Mouse (Mus musculus): ENCODE measurements around the gene Bsn.
A peak's percentile ranks its signal among the peaks of the same experiment; 100 is the strongest.

Gene Bsn

GRCm38 (mm10) chr9:108053665-108054225 is 136.4 kb downstream of the Bsn start:
- DNase-seq (ENCODE audit: low spot score): no peak

- DNase-seq (ENCODE audit: low spot score): peak; percentile 98
Observed at GRCm38 (mm10) chr9:108052885-108053664, 137.1 kb downstream of the Bsn start, which contains the start of gene Amigo3. Gene Amigo3, plus strand, starts transcription at chr9:108053159.

GRCm38 (mm10) chr9:108052411-108052810 is 137.8 kb downstream of the Bsn start:
- DNase-seq (ENCODE audit: low spot score): no peak

- DNase-seq (ENCODE audit: low spot score): no peak
Observed at GRCm38 (mm10) chr9:108051931-108052220, 138.3 kb downstream of the Bsn start.

- no peak for DNase-seq (ENCODE audit: low spot score)
Observed at GRCm38 (mm10) chr9:108051184-108051930, 138.8 kb downstream of the Bsn start.

GRCm38 (mm10) chr9:108049561-108050251 is 140.5 kb downstream of the Bsn start:
- DNase-seq (ENCODE audit: low spot score): no peak

- peak; percentile 98 for DNase-seq (ENCODE audit: low spot score)
Observed at GRCm38 (mm10) chr9:108049016-108049455, 141.1 kb downstream of the Bsn start, which contains the start of gene Gmppb. Gene Gmppb, plus strand, starts transcription at chr9:108049242.

- peak; percentile 54 for DNase-seq (ENCODE audit: low spot score)
Observed at GRCm38 (mm10) chr9:108048566-108048955, 141.6 kb downstream of the Bsn start.

GRCm38 (mm10) chr9:108047601-108048565 is 142.3 kb downstream of the Bsn start:
- no peak for DNase-seq (ENCODE audit: low spot score)

- DNase-seq (ENCODE audit: low spot score): no peak
Observed at GRCm38 (mm10) chr9:108046582-108046981, 143.6 kb downstream of the Bsn start.
